Mouse (Mus musculus) forebrain, embryonic 14.5 days (tissue): ENCODE measurements around the gene Fbl. TPM values are rescaled to one million over a fixed set of nuclear protein-coding genes. Genes with fewer than 3 reads are reported as not detected.
A peak's percentile ranks its signal among the peaks of the same experiment; 100 is the strongest.
"Not testable (repeated sequence)": the region's sequence is repeated elsewhere in the genome, so short reads cannot be mapped to it uniquely, and the experiment has no call there.

Experiments
- ATAC-seq: fragments of 200-750 bp; cut with Nextera tagmentation; 2 replicates; pipeline ENCODE4 v1.8.0; 2017; ENCODE audit warnings: mild to moderate bottlenecking, moderate library complexity
- DNase-seq: peaks from one replicate; pipeline ENCODE4 v3.0.0-alpha.2; 2015; ENCODE audit warnings: low spot score
- H3K27ac ChIP-seq: fragments of 300-500 bp; sonication (generic); 2 replicates; pipeline ENCODE4 v1.5.1; 2014; ENCODE audit warnings: low read depth, mild to moderate bottlenecking, control low read depth, low read length, moderate library complexity
- H3K27me3 ChIP-seq: fragments of 300-500 bp; sonication (generic); replicated peaks from 2 replicates; pipeline ENCODE4 v1.6.1; 2014; ENCODE audit warnings: low read length, control low read depth, mixed read lengths; ENCODE audit not compliant: control insufficient read depth, insufficient read depth
- H3K36me3 ChIP-seq: fragments of 300-500 bp; sonication (generic); 2 replicates; pipeline ENCODE4 v1.6.1; 2014; ENCODE audit warnings: low read length, control low read depth; ENCODE audit not compliant: control insufficient read depth, insufficient read depth
- H3K4me1 ChIP-seq: fragments of 300-500 bp; sonication (generic); 2 replicates; pipeline ENCODE4 v1.6.1; 2014; ENCODE audit warnings: antibody characterized with exemption, low read length, control low read depth; ENCODE audit not compliant: control insufficient read depth, insufficient read depth
- H3K4me2 ChIP-seq: fragments of 300-500 bp; sonication (generic); 2 replicates; pipeline ENCODE4 v1.6.1; 2014; ENCODE audit warnings: mild to moderate bottlenecking, control low read depth, low read length
- H3K4me3 ChIP-seq: fragments of 300-500 bp; sonication (generic); 2 replicates; pipeline ENCODE4 v1.5.1; 2014; ENCODE audit warnings: low read depth, low read length, control low read depth
- H3K9ac ChIP-seq: fragments of 300-500 bp; sonication (generic); 2 replicates; pipeline ENCODE4 v1.6.1; 2014; ENCODE audit warnings: mild to moderate bottlenecking, low read length, control low read depth, moderate library complexity
- H3K9me3 ChIP-seq: fragments of 300-500 bp; sonication (generic); replicated peaks from 2 replicates; pipeline ENCODE4 v1.6.1; 2016; ENCODE audit warnings: low read length, control low read depth, mixed read lengths; ENCODE audit not compliant: control insufficient read depth
- WGBS: fragments of 180-500 bp; shearing (Covaris S2); extraction: QIAGEN DNeasy Blood & Tissue Kit; methylation state at CpG from one replicate; pipeline ENCODE4 v1.1.7; 2014; 5-methylcytosine and 5-hydroxymethylcytosine counted together
- polyA plus RNA-seq: library from polyadenylated mRNA; unstranded; fragments of >200 nt; fragmentation: Nextera tagmentation; extraction: Ambion mirVana; gene quantifications from 2 replicates; pipeline ENCODE4 v1.2.1, GENCODE M21; 2014

Fbl gene
- polyA plus RNA-seq, 1 experiment from 2014 or later: 36.0 TPM

DNA sequence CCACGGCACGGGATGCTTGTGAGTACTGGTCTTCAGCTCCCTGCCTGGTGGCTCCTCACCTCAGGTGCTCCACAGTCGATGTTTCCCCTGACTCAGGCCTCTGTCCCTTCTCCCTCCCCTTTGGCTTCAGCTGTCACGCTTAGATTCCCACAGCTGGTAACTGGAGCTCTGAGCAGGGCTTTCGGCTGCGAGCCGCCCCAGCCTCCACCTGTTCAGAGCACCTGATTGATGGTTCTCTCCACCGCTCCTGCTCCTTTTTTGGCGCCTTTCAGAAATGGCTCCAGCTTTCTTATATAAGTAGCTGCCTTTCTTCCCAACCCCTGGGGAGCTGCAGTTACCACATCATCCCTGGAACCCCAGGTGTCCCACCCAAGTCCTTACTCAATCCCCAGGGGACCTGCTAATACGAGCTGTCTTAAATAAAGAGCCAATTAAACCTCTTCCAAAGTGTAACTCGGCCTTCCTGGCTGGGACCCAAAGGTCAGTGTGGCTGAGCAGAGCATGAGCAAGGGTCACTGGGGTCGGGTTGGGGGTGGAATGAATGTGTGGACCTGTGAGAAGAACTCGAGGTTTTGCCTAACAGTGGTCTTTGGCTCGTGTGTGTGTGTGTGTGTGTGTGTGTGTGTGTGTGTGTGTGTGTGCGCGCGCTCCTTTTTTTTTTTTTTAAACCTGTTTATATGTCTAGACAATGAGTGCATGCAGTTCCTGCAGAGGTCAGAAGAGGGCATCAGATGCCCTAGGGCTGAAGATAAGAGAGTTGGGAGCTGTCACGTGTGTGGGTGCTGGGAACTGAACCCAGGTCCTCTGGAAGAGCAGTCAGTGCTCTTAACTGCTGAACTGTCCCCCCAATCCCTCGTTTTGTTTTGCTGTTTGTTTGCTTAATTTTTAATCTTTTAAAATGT, 33.9 kb downstream of the Fbl start:
- no peaks in the 10 kb centered on the region for H3K4me1 ChIP-seq
- no peak overlapping the region for H3K4me2 ChIP-seq
- H3K9me3 ChIP-seq: no peaks in the 10 kb centered on the region
- no peaks in the 10 kb centered on the region for H3K27me3 ChIP-seq
- H3K36me3 ChIP-seq: no peaks in the 10 kb centered on the region; the same call in 1 of the 2 replicates
- DNase-seq (no peak), ATAC-seq (no peak)
- H3K27ac ChIP-seq: no peak overlapping the region
- H3K9ac ChIP-seq: no peak overlapping the region
- WGBS: 62% methylated on average over 16 of the region's 19 CpGs
- H3K4me3 ChIP-seq: no peak overlapping the region

DNA sequence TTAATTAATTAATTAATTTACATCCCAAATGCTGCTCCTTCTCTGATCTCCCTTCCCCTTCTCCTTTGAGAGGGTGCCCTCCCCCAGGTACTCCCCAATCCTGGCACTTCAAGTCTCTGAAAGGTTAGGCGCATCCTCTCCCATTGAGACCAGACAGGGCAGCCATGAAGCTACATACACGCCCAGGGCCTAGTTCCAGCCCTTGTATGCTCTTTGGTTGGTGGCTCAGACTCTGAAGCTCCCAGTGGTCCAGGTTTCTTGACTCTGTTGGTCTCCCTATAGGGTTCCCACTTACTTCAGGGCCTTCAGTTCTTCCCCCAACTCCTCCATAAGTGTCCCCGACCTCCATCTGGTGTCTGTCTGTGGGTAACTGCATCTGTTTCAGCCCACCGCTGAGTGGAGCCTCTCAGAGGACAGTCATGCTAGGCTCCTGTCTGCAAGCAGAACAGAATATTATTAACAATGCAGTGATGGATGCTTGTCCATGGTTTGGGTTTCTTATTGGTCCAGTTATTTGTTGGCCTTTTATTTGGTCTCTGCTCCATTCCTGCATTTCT, 36.6 kb downstream of the Fbl start:
- no peak overlapping the region for H3K9ac ChIP-seq
- no peak for DNase-seq
- no peaks in the 10 kb centered on the region for H3K4me1 ChIP-seq
- no peaks in the 10 kb centered on the region for H3K36me3 ChIP-seq
- no peak overlapping the region for H3K27ac ChIP-seq
- H3K4me3 ChIP-seq: no peak overlapping the region
- ATAC-seq: no peak
- WGBS: 76% methylated on average over 4 of the region's 4 CpGs
- no peaks in the 10 kb centered on the region for H3K27me3 ChIP-seq
- no peak overlapping the region for H3K4me2 ChIP-seq
- no peaks in the 10 kb centered on the region for H3K9me3 ChIP-seq

DNA sequence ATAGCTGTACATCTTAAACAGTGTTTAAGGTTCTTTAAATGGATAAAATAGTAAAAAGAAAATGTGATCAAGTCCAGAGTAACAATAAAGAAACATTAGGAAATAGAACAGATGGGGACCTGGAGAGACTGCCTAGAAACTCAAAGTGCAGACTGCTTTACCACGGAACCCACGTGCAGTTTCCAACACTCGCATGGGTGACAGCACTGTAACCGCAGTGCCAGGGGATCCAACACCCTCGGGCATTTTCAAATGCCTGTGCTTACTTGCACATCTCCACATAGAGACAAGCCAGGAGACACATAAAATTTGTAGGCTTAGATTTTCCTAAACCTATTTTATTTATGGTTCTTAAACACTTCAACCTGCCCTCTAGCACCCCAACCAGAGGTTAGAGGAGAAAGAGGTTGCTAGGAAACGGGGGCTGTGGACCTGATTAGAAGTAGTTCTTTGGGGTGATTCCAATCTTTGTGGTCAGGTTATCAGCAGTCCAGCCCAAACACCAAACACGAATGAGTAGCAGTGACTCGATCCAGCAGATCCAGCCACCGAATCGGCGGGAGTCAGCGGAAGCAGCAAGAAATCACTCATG, 39.0 kb downstream of the Fbl start:
- 48% methylated on average over 12 of the region's 12 CpGs for WGBS
- Histone ChIP-seq H3K9ac (peak overlapping the region; percentile 53), H3K27me3 (no peaks in the 10 kb centered on the region), H3K4me1 (no peaks in the 10 kb centered on the region), H3K36me3 (no peaks in the 10 kb centered on the region), H3K9me3 (no peaks in the 10 kb centered on the region), H3K27ac (no peak overlapping the region), H3K4me3 (peak overlapping the region; percentile 18), H3K4me2 (peak overlapping the region; percentile 52)
- ATAC-seq: peak; percentile 32; the same call in 1 of the 2 replicates
- no peak for DNase-seq

DNA sequence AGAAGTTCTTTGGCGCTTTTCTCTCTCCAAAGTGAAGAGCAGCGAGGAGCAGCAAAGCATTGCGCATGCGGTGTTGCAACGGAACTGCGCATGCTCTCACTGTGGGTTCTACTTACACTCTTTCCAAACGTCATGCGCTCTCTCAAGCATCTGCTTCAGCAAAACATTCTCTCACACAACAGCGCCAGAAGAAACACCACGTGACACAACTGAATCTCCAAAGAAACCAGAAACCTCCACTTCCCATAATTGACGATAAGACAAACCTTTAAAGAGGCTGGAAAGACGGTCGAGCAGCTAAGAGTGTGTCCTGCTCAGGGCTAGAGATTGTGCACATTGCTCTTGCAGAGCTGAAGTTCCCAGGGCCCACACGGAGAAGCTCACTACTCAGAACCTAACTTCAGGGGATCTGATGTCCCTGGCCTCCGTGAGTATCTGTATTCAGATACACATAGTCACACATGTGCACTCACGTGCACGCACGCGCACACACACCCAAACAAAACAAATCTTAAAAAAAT, 39.5 kb downstream of the Fbl start:
- peak overlapping the region; percentile 52 for H3K4me2 ChIP-seq
- H3K4me3 ChIP-seq: peak overlapping the region; percentile 18
- no peaks in the 10 kb centered on the region for H3K36me3 ChIP-seq
- H3K27ac ChIP-seq: no peak overlapping the region
- ATAC-seq (peak; percentile 75; the same call in 1 of the 2 replicates), DNase-seq (peak; percentile 90)
- H3K4me1 ChIP-seq: no peaks in the 10 kb centered on the region
- 59% methylated on average over 19 of the region's 19 CpGs for WGBS
- no peaks in the 10 kb centered on the region for H3K9me3 ChIP-seq
- H3K9ac ChIP-seq: peak overlapping the region; percentile 53
- H3K27me3 ChIP-seq: no peaks in the 10 kb centered on the region

DNA sequence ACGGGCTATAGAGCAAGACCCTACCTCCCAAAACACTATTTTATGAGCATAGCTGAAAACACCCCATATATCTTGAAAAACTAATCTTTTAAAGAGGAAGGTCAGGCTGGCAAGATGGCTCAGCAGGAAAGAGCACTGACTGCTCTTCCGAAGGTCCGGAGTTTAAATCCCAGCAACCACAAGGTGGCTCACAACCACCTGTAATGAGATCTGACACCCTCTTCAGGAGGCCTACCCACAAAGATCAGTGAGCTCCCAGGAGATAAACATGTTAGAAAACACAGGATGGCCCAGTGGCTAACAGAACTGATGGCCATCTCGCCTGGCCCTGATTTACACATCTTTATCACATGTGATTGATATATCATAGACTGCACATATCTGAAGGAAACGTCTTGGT, 41.2 kb downstream of the Fbl start:
- H3K4me1 ChIP-seq: no peaks in the 10 kb centered on the region
- WGBS: 52% methylated on average over 5 of the region's 5 CpGs
- H3K27ac ChIP-seq: no peak overlapping the region
- no peak for ATAC-seq
- no peaks in the 10 kb centered on the region for H3K36me3 ChIP-seq
- no peak for DNase-seq
- no peak overlapping the region for H3K4me2 ChIP-seq
- no peak overlapping the region for H3K9ac ChIP-seq
- no peak overlapping the region for H3K4me3 ChIP-seq
- H3K27me3 ChIP-seq: no peaks in the 10 kb centered on the region
- H3K9me3 ChIP-seq: no peaks in the 10 kb centered on the region

DNA sequence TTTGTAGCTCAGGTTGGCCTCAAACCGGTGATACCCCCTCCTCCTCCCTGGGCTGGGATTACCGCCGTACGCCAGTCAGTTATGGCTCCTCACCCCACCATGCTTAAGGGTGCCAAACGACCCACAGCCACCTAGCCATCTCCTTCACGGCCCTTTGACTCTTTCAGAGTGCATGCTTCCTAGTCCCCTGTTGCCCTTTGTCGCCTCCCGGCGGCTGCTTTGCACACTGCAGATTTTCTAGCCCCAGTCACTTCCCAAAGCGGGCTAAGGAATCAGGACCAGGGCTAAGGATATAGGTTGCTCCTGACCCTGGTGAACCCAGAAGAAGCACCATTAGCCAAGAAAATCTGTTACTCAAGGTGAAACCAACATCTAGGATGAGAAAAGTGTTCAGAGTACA, 44.6 kb downstream of the Fbl start:
- 43% methylated on average over 10 of the region's 10 CpGs for WGBS
- Histone ChIP-seq H3K4me1 (no peaks in the 10 kb centered on the region), H3K9me3 (no peaks in the 10 kb centered on the region), H3K27me3 (no peaks in the 10 kb centered on the region), H3K27ac (no peak overlapping the region), H3K4me2 (no peak overlapping the region), H3K36me3 (no peaks in the 10 kb centered on the region), H3K9ac (no peak overlapping the region), H3K4me3 (no peak overlapping the region)
- DNase-seq (peak; percentile 18), ATAC-seq (no peak)

DNA sequence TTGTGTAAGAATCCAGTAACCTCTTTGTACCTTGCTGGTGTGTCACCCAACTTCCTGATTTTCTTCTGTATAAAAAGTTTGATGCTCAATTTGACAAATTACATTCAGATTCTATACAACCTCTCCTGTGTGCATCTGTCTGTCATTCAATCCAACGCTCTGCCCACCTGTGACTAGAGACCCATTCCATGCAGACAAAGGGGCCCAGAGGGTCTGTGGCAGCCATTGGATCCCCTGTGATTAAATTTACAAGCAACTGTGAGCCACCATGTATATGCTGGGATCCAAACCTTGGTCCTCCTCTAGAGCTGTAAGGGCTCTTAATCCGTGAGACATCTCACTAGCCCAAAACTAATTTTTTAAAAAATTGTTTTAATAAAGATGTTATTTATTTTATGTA, 46.4 kb downstream of the Fbl start:
- H3K36me3 ChIP-seq, H3K4me3 ChIP-seq, H3K9ac ChIP-seq, ATAC-seq, H3K9me3 ChIP-seq, H3K27ac ChIP-seq, H3K4me1 ChIP-seq, DNase-seq, H3K27me3 ChIP-seq, H3K4me2 ChIP-seq: not testable (repeated sequence)
- 88% methylated on average over 2 of the region's 2 CpGs for WGBS

DNA sequence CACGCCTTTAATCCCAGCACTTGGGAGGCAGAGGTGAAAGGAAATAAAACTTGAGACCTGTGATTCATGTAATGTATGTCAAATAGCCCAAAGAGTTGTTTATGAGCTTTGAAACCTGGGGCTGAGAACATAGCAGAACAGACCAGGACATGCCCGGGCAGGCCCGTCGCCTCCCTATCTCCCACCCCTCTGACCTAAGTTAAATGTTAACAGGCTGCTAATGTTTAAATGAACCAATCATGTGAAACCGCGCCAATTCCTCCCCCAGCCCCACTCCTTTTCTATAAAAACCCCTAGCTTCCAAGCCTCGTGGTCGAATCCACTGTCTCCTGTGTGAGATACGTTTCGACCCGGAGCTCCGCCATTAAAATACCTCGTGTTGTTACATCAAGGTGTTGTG, 48.3 kb downstream of the Fbl start:
- H3K27me3 ChIP-seq, ATAC-seq, H3K36me3 ChIP-seq, H3K9ac ChIP-seq, DNase-seq, H3K4me2 ChIP-seq, H3K9me3 ChIP-seq, H3K4me3 ChIP-seq, H3K27ac ChIP-seq, H3K4me1 ChIP-seq: not testable (repeated sequence)
- WGBS: 92% methylated on average over 8 of the region's 13 CpGs
